Mouse (Mus musculus): Measurements from ENCODE around the gene Ch25h.

The Ch25h gene

GRCm38 (mm10) chr19:34474991-34475971 is at the start of gene Ch25h:
TSS of gene Ch25h (minus strand) at chr19:34475164.
- peak; percentile 67 for DNase-seq (ENCODE audit: low spot score)

GRCm38 (mm10) chr19:34524646-34525045 is 49.7 kb upstream of the Ch25h start:
- no peak for DNase-seq (ENCODE audit: low spot score)

GRCm38 (mm10) chr19:34523106-34523725 is 48.3 kb upstream of the Ch25h start:
- no peak for DNase-seq (ENCODE audit: low spot score)

GRCm38 (mm10) chr19:34521978-34522377 is 47.0 kb upstream of the Ch25h start:
- no peak for DNase-seq (ENCODE audit: low spot score)

GRCm38 (mm10) chr19:34521361-34521760 is 46.4 kb upstream of the Ch25h start:
- DNase-seq (ENCODE audit: low spot score) = no peak

- no peak for DNase-seq (ENCODE audit: low spot score)
Observed at GRCm38 (mm10) chr19:34520051-34520450, 45.1 kb upstream of the Ch25h start.

GRCm38 (mm10) chr19:34519646-34520045 is 44.7 kb upstream of the Ch25h start:
- no peak for DNase-seq (ENCODE audit: low spot score)

GRCm38 (mm10) chr19:34518786-34519185 is 43.8 kb upstream of the Ch25h start:
- no peak for DNase-seq (ENCODE audit: low spot score)

GRCm38 (mm10) chr19:34517812-34518594 is 43.0 kb upstream of the Ch25h start:
- DNase-seq (ENCODE audit: low spot score) = no peak

- DNase-seq (ENCODE audit: low spot score) = no peak
Observed at GRCm38 (mm10) chr19:34517197-34517596, 42.2 kb upstream of the Ch25h start.

GRCm38 (mm10) chr19:34516346-34516745 is 41.4 kb upstream of the Ch25h start:
- DNase-seq (ENCODE audit: low spot score) = no peak

- DNase-seq (ENCODE audit: low spot score) = no peak
Observed at GRCm38 (mm10) chr19:34515681-34516080, 40.7 kb upstream of the Ch25h start.

GRCm38 (mm10) chr19:34511528-34511927 is 36.6 kb upstream of the Ch25h start:
- DNase-seq (ENCODE audit: low spot score) = no peak

- DNase-seq (ENCODE audit: low spot score) = no peak
Observed at GRCm38 (mm10) chr19:34510717-34511116, 35.8 kb upstream of the Ch25h start.

GRCm38 (mm10) chr19:34505161-34505721 is 30.3 kb upstream of the Ch25h start:
- DNase-seq (ENCODE audit: low spot score) = no peak

- peak; percentile 61 for DNase-seq (ENCODE audit: low spot score)
Observed at GRCm38 (mm10) chr19:34500763-34501162, 25.8 kb upstream of the Ch25h start.

- no peak for DNase-seq (ENCODE audit: low spot score)
Observed at GRCm38 (mm10) chr19:34496353-34496752, 21.4 kb upstream of the Ch25h start.

- no peak for DNase-seq (ENCODE audit: low spot score)
Observed at GRCm38 (mm10) chr19:34493859-34494258, 18.9 kb upstream of the Ch25h start.

- no peak for DNase-seq (ENCODE audit: low spot score)
Observed at GRCm38 (mm10) chr19:34483547-34483946, 8.6 kb upstream of the Ch25h start.

- DNase-seq (ENCODE audit: low spot score) = peak; percentile 41
Observed at GRCm38 (mm10) chr19:34474228-34474990, 555 bp downstream of the Ch25h start.

GRCm38 (mm10) chr19:34471703-34472102 is 3.3 kb downstream of the Ch25h start:
- no peak for DNase-seq (ENCODE audit: low spot score)

Measured in testis, postnatal 10 days (tissue).